Mouse (Mus musculus) heart, embryonic 14.5 days (tissue): ENCODE data around the gene Tomm6. TPM values are rescaled to one million over a fixed set of nuclear protein-coding genes. Genes with fewer than 3 reads are reported as not detected.

Experiments used
- ATAC-seq: fragments of 200-750 bp; cut with Nextera tagmentation; 2 replicates; pipeline ENCODE4 v1.8.0; 2017; ENCODE audit warnings: low read depth, moderate TSS enrichment; ENCODE audit not compliant: insufficient number of reproducible peaks, insufficient read depth, low FRiP score
- H3K27ac ChIP-seq, 2 experiments: fragments of 200-500 bp in 1 of 2; fragments of 300-500 bp in 1 of 2; sonication (generic) in 1 of 2; replicated peaks in 1 of 2; 2 replicates each; pipeline ENCODE4 v1.5.1; 2012 to 2014; ENCODE audit warnings: low read depth in 2 of 2, low read length in 2 of 2, control low read depth in 1 of 2, mild to moderate bottlenecking in 1 of 2, mixed read lengths in 1 of 2; ENCODE audit not compliant: control insufficient read depth in 1 of 2, insufficient read depth in 1 of 2
- H3K27me3 ChIP-seq: fragments of 300-500 bp; sonication (generic); 2 replicates; pipeline ENCODE4 v1.6.1; 2014; ENCODE audit warnings: mild to moderate bottlenecking, low read length, control low read depth; ENCODE audit not compliant: control insufficient read depth, insufficient read depth
- H3K36me3 ChIP-seq: fragments of 300-500 bp; sonication (generic); 2 replicates; pipeline ENCODE4 v1.6.1; 2014; ENCODE audit warnings: mild to moderate bottlenecking, control low read depth, low read length, mixed read lengths; ENCODE audit not compliant: control insufficient read depth, insufficient read depth
- H3K4me1 ChIP-seq, 2 experiments: fragments of 200-500 bp in 1 of 2; fragments of 300-500 bp in 1 of 2; sonication (generic) in 1 of 2; 2 replicates each; pipeline ENCODE4 v1.6.1; 2012 to 2014; ENCODE audit warnings: low read length in 2 of 2, control low read depth in 1 of 2, mixed read lengths in 1 of 2; ENCODE audit not compliant: control insufficient read depth in 2 of 2, insufficient read depth in 2 of 2
- H3K4me2 ChIP-seq: fragments of 300-500 bp; sonication (generic); 2 replicates; pipeline ENCODE4 v1.6.1; 2014; ENCODE audit warnings: mild to moderate bottlenecking, low read length
- H3K4me3 ChIP-seq, 2 experiments: fragments of 200-500 bp in 1 of 2; fragments of 300-500 bp in 1 of 2; sonication (generic) in 1 of 2; 2 replicates each; pipeline ENCODE4 v1.5.1; 2012 to 2014; ENCODE audit warnings: low read length in 2 of 2, mild to moderate bottlenecking in 2 of 2, control low read depth in 1 of 2, low read depth in 1 of 2, moderate library complexity in 1 of 2; ENCODE audit not compliant: control insufficient read depth in 1 of 2, insufficient read depth in 1 of 2
- H3K9ac ChIP-seq: fragments of 300-500 bp; sonication (generic); 2 replicates; pipeline ENCODE4 v1.6.1; 2014; ENCODE audit warnings: mild to moderate bottlenecking, low read length
- H3K9me3 ChIP-seq: fragments of 300-500 bp; sonication (generic); 2 replicates; pipeline ENCODE4 v1.6.1; 2016; ENCODE audit warnings: low read length, control low read depth; ENCODE audit not compliant: control insufficient read depth
- WGBS: fragments of 180-500 bp; shearing (Covaris S2); extraction: QIAGEN DNeasy Blood & Tissue Kit; methylation state at CpG from one replicate; pipeline ENCODE4 v1.1.7; 2014; 5-methylcytosine and 5-hydroxymethylcytosine counted together
- polyA plus RNA-seq: library from polyadenylated mRNA; unstranded; fragments of >200 nt; fragmentation: Nextera tagmentation; extraction: Ambion mirVana; gene quantifications from 2 replicates; pipeline ENCODE4 v1.2.1, GENCODE M21; 2014

Tomm6 gene
- polyA plus RNA-seq, 1 experiment from 2014 or later: 369 TPM

GRCm38 (mm10) chr17:47694503-47695336, 6.5 kb upstream of the Tomm6 start, which contains the start of gene Prickle4:
Prickle4 (minus strand) TSS chr17:47694736.
- Histone ChIP-seq H3K9ac (peak within 1 kb of the TSS; percentile 91), H3K4me3 (peak within 1 kb of the TSS; percentile 77 to 85), H3K36me3 (peaks cover 6% of the 10 kb centered on the region), H3K27ac (peak within 1 kb of the TSS in 1 of 2 experiments; percentile 39; a peak in 2 of 4 replicates), H3K4me1 (peaks cover 3 to 7% of the 10 kb centered on the region in 2 experiments; a peak in 3 of 4 replicates), H3K4me2 (peak within 1 kb of the TSS; percentile 90), H3K27me3 (peaks cover 3% of the 10 kb centered on the region; the same call in 1 of the 2 replicates), H3K9me3 (no peaks in the 10 kb centered on the region)
- WGBS: under 1% methylated on average over 79 of the region's 82 CpGs
- ATAC-seq: peak; percentile 89

- Histone ChIP-seq H3K4me2 (peak within 1 kb of the TSS; percentile 90), H3K27ac (peak within 1 kb of the TSS in 1 of 2 experiments; percentile 39; a peak in 2 of 4 replicates), H3K4me3 (peak within 1 kb of the TSS; percentile 77 to 85), H3K9me3 (no peaks in the 10 kb centered on the region), H3K36me3 (peaks cover 2% of the 10 kb centered on the region; the same call in 1 of the 2 replicates), H3K27me3 (peaks cover 3% of the 10 kb centered on the region; the same call in 1 of the 2 replicates), H3K9ac (peak within 1 kb of the TSS; percentile 91), H3K4me1 (peaks cover 3 to 10% of the 10 kb centered on the region in 2 experiments; a peak in 3 of 4 replicates)
- ATAC-seq: no peak
- WGBS: 0% methylated on average over 3 of the region's 3 CpGs
These were observed 6.1 kb upstream of the Tomm6 start, which contains the start of gene Gm21981 for GRCm38 (mm10) chr17:47694442-47694502. Gm21981 (minus strand) TSS chr17:47694455.

DNA sequence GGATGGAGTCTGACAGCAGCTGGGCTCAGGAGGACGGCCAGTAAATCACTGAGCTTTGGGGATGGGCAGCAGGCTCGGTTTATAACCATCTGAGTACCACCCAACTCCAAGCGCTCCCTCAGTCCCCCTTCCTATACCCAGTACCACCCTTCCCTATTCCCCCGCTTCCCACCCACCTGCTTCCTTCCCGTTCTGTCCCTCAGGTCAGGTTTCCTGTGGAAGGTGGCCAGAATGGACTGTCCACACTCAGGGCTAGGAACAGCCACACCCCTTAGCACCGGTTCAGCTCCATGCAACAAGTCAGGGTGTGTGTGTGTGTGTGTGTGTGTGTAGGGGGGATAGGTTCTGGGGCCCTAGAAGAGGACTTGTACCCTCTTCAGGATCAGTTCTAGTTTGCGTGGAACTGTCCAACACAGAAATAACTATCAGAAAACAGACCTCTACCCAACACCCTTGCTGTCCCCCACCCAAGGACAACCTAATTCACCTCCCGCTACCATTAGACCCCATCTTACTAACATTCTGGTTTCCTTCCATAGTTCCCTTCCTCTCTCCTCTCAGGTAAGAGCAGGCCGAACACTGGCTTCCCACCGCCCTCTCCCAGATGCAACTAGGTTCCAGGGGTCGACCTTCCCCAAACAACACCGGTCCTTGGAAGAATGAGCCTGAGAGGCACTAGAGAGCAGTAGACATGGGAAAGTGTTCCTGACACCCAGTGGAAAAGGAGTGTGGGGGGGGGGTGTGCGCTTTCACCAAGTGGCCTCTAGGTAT, 5.7 kb upstream of the Tomm6 start:
- ATAC-seq: no peak
- Histone ChIP-seq H3K36me3 (no peaks in the 10 kb centered on the region; the same call in 1 of the 2 replicates), H3K4me2 (peak overlapping the region; percentile 90), H3K4me3 (peak overlapping the region; percentile 77 to 85), H3K27me3 (peaks cover 3% of the 10 kb centered on the region; the same call in 1 of the 2 replicates), H3K9me3 (no peaks in the 10 kb centered on the region), H3K4me1 (peaks cover 3 to 12% of the 10 kb centered on the region in 2 experiments; a peak in 3 of 4 replicates), H3K27ac (peak overlapping the region in 1 of 2 experiments; percentile 39; a peak in 2 of 4 replicates), H3K9ac (peak overlapping the region; percentile 70)
- 32% methylated on average over 13 of the region's 13 CpGs for WGBS

GRCm38 (mm10) chr17:47691650-47692049, 3.5 kb upstream of the Tomm6 start:
- no peaks in the 10 kb centered on the region for H3K9me3 ChIP-seq
- ATAC-seq: no peak
- no peak overlapping the region for H3K4me2 ChIP-seq
- no peak overlapping the region for H3K4me3 ChIP-seq
- no peak overlapping the region for H3K27ac ChIP-seq
- H3K9ac ChIP-seq: no peak overlapping the region
- H3K27me3 ChIP-seq: peaks cover 3% of the 10 kb centered on the region; the same call in 1 of the 2 replicates
- 94% methylated on average over 3 of the region's 3 CpGs for WGBS
- H3K4me1 ChIP-seq: peaks cover 8 to 20% of the 10 kb centered on the region in 2 experiments
- H3K36me3 ChIP-seq: peaks cover 2% of the 10 kb centered on the region

- H3K27ac ChIP-seq: no peak overlapping the region
- WGBS: 71% methylated on average over 8 of the region's 8 CpGs
- no peak overlapping the region for H3K4me3 ChIP-seq
- H3K36me3 ChIP-seq: peaks cover 19% of the 10 kb centered on the region
- peaks cover 8 to 20% of the 10 kb centered on the region in 2 experiments for H3K4me1 ChIP-seq
- 0 out of 2 replicates have a peak, but pooled peaks cover 3% of the 10 kb centered on the region for H3K27me3 ChIP-seq
- H3K9me3 ChIP-seq: no peaks in the 10 kb centered on the region
- no peak overlapping the region for H3K9ac ChIP-seq
- peak overlapping the region; percentile 90; the same call in 1 of the 2 replicates for H3K4me2 ChIP-seq
- no peak for ATAC-seq
These were observed 1.7 kb upstream of the Tomm6 start for GRCm38 (mm10) chr17:47689894-47690293.

DNA sequence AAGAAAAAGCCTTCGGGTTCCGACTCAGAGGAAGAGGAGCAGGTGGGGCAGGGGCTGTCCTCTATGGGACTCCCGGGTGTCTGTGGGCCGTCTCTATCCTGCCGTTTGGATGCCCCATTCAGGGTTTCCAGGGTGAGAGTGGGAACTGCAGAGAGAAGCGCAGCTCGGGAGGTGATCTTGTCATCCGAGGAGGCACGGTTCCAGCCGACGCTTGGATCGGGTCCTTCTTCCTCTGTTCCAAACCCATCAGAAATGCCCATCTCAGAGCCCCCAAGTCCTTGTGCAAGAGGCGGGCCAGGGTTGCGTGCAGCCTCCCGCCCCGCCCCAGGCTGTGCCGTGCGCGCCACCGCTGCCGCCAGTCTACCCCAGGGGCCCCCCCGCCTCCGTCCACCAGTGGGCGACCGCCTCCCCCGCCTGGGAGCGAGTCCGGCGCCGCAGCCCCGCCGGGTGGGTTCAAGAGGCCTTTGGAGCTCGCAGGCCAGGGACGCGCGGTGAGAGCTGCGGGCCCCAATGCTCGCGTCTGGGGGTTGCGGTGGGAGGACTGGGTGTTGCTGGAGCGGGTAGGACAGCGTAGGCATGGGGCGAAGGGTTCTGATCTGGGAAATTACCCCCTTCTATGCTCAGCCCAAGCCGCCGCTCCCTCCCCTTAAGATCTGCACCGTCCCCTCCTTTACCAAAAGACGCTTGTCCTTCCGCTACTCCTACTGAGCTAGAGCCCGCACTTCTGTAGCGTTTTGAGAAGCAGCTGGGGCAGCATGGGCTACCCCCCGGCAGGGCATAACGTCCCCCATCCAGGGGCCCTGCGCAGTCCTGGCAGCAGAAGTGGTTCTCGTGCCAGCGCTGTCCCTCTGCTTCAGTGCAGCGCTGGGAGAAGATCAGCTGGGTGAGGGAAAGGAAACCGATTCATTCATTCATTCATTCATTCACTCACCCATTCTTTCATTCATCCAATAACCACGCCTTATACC, 706 bp upstream of the Tomm6 start, which contains the start of gene Frs3:
Gene Frs3, plus strand, starts transcription at position 423 of the 968 bp plus-strand sequence.
- Histone ChIP-seq H3K36me3 (peaks cover 29% of the 10 kb centered on the region), H3K27ac (peak within 1 kb of the TSS; percentile 61 to 76), H3K4me2 (peak within 1 kb of the TSS; percentile 90), H3K4me1 (peaks cover 4 to 14% of the 10 kb centered on the region in 2 experiments), H3K27me3 (0 out of 2 replicates have a peak, but pooled peaks cover 3% of the 10 kb centered on the region), H3K9me3 (no peaks in the 10 kb centered on the region), H3K4me3 (peak within 1 kb of the TSS; percentile 83 to 84), H3K9ac (peak within 1 kb of the TSS; percentile 88)
- WGBS: 1% methylated on average over 58 of the region's 58 CpGs
- peak; percentile 64 for ATAC-seq
